In genomic region chr12:45384864-45385263, GRCm38 (mm10) we compare ENCODE assay signal across 10 mouse cellular contexts.
DNase-seq lines count a peak whose midpoint lies in the region; TF ChIP-seq lines count a peak whose summit lies in the region.
"Had no signal": no experiment of that assay in that cellular context is flagged by ENCODE, and none has a peak within 500 bp of the region (broad histone marks: within the 10 kb centered on the region; RNA-seq: fewer than 3 reads in every experiment).

No protein-coding gene starts in this region.

- no peak overlapping the region for H3K27ac ChIP-seq in ES-E14 (ENCODE audit: insufficient read depth, low read depth, low read length, poor library complexity, severe bottlenecking)
- H3K27ac ChIP-seq: midbrain, embryonic 12.5 days; stomach, embryonic 15.5 days had no signal

- H3K9ac ChIP-seq in ES-E14 (ENCODE audit: insufficient read depth, low read depth, low read length, poor library complexity, severe bottlenecking): no peak overlapping the region
- H3K9ac ChIP-seq: midbrain, embryonic 12.5 days; stomach, embryonic 15.5 days had no signal

- peak; percentile 44 for DNase-seq in kidney, adult 9 months
- no peak for DNase-seq in kidney, adult 11 months
- DNase-seq in ES-E14 (ENCODE audit: low read depth, low spot score): peak; percentile 27
- peak; percentile 59 for DNase-seq in brain, adult 2 months (ENCODE audit: low read depth, low spot score)
- peak; percentile 28 to 39 for DNase-seq in layer of hippocampus, postnatal 10 days (ENCODE audit: low spot score in 2 of 2)
- no peak for DNase-seq in cerebellum, adult 18-20 months
- DNase-seq in urinary bladder, adult 18-20 months (ENCODE audit: low spot score in 2 of 2): no peak
- no peak for DNase-seq in heart, adult 11 months

- H3K36me3 ChIP-seq in ES-E14 (ENCODE audit: control insufficient read depth, insufficient read depth, low read length, poor library complexity, severe bottlenecking): no peaks in the 10 kb centered on the region
- H3K36me3 ChIP-seq: midbrain, embryonic 12.5 days; stomach, embryonic 15.5 days had no signal

- in situ Hi-C loops in ES-E14 (cut with MboI; ENCODE audit: low sequenced_read_pairs in 2 of 2, unreplicated experiment in 2 of 2): no loop called here

- H3K4me1 ChIP-seq in ES-E14 (ENCODE audit: control insufficient read depth in 2 of 2, insufficient read depth in 2 of 2, low read length in 2 of 2, poor library complexity in 1 of 2): no peaks in the 10 kb centered on the region
- H3K4me1 ChIP-seq: midbrain, embryonic 12.5 days; stomach, embryonic 15.5 days had no signal

- peaks cover 1% of the 10 kb centered on the region; the same call in 1 of the 2 replicates for H3K9me3 ChIP-seq in ES-E14 (ENCODE audit: control insufficient read depth, insufficient read depth, low read depth, low read length)
- H3K9me3 ChIP-seq: stomach, embryonic 15.5 days had no signal

- no peak overlapping the region for H3K4me3 ChIP-seq in ES-E14 (ENCODE audit: insufficient read depth in 1 of 2, low read depth in 1 of 2, low read length in 2 of 2, poor library complexity in 1 of 2, severe bottlenecking in 1 of 2)
- H3K4me3 ChIP-seq: midbrain, embryonic 12.5 days; stomach, embryonic 15.5 days had no signal

TF ChIP-seq in ES-E14, 5 proteins besides CTCF, POLR2A, EP300 and RAD21:
- TF ChIP-seq HCFC1 (IDR thresholded peaks at IDR 0.05; ENCODE audit: borderline replicate concordance, insufficient read depth, low read length) (no peak), CHD2 (IDR thresholded peaks at IDR 0.05; ENCODE audit: low read depth, low read length) (no peak), MAFK (IDR thresholded peaks at IDR 0.05; ENCODE audit: insufficient read depth, low read depth, low read length) (no peak), ZNF384 (IDR thresholded peaks at IDR 0.05; ENCODE audit: low read depth, low read length) (no peak), ZC3H11A (IDR thresholded peaks at IDR 0.05; ENCODE audit: borderline replicate concordance, low read depth, low read length) (no peak)

Comparison
In these comparisons a context has a peak if more than half of its experiments do, and no peak if none do; other contexts are left out.
1. DNase-seq: peak in kidney, adult 9 months (single experiment), ES-E14 (single experiment), brain, adult 2 months (single experiment) and layer of hippocampus, postnatal 10 days (2 of 2); none in kidney, adult 11 months (single experiment), cerebellum, adult 18-20 months (0 of 2), urinary bladder, adult 18-20 months (0 of 2) and heart, adult 11 months (single experiment).